Mouse (Mus musculus): ENCODE measurements around the gene Ndufs4. TPM values are rescaled to one million over a fixed set of nuclear protein-coding genes. Genes with fewer than 3 reads are reported as not detected.

Gene Ndufs4
- polyA plus RNA-seq, 1 experiment from 2014 or later: 413 TPM

DNA sequence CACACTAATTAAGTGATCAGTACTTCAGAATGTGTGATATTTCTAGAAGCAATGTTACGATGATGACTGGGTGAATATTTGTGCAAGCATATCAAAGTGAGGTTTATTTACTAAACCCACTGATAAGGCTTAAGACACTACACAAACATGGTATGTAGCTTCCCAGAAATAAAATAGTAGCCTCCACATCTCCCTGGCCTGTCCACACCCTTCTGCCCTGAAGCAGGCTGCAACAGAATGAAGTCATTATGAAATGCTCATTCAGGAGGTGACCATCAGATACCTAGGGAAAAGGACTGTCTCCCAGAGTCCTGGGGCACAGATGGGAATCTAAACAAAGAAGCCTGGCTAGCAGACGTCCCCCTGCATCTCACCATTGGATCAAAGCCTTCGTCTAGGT is 73.1 kb downstream of the Ndufs4 start:
- no peak overlapping the region for H3K27ac ChIP-seq (ENCODE audit: low read depth, low read length)
- no peaks in the 10 kb centered on the region for H3K4me1 ChIP-seq (replicated peaks; ENCODE audit: control insufficient read depth, insufficient read depth, low read length)
- H3K9ac ChIP-seq (ENCODE audit: low read depth, low read length): no peak overlapping the region
- 66% methylated on average over 3 of the region's 3 CpGs for WGBS
- H3K9me3 ChIP-seq (ENCODE audit: control insufficient read depth): no peaks in the 10 kb centered on the region
- H3K4me2 ChIP-seq (replicated peaks; ENCODE audit: low read depth): no peak overlapping the region
- no peak overlapping the region for H3K4me3 ChIP-seq (ENCODE audit: low read depth, low read length)
- ATAC-seq: no peak
- TF ChIP-seq CTCF (IDR thresholded peaks at IDR 0.05; ENCODE audit: low read depth): no peak
- no peaks in the 10 kb centered on the region for H3K27me3 ChIP-seq (replicated peaks; ENCODE audit: control insufficient read depth, insufficient read depth, low read length)
- no peaks in the 10 kb centered on the region for H3K36me3 ChIP-seq (ENCODE audit: control insufficient read depth, insufficient read depth)

DNA sequence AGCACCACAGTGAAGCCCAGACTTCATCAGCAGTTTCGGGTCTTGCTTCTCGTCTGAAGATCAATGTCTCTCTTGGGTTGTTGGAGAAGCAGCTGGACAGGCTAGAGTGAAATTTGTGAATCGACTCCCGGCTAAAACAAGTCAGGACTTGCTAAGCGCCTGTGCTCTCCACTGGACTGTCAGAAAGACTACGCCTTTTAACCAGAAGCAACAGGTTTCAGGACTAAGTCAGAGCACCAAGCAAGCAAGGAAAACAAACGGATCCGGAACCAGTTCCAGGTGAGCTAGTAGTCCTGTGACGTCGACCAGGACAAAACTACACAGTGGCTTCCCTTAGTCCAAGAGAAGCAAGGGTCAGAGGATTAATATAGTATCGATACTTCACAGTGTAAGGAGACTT is 77.5 kb downstream of the Ndufs4 start:
- Histone ChIP-seq H3K4me3 (ENCODE audit: low read depth, low read length) (no peak overlapping the region), H3K4me2 (replicated peaks; ENCODE audit: low read depth) (no peak overlapping the region), H3K36me3 (ENCODE audit: control insufficient read depth, insufficient read depth) (no peaks in the 10 kb centered on the region), H3K4me1 (replicated peaks; ENCODE audit: control insufficient read depth, insufficient read depth, low read length) (no peaks in the 10 kb centered on the region), H3K9me3 (ENCODE audit: control insufficient read depth) (no peaks in the 10 kb centered on the region), H3K9ac (ENCODE audit: low read depth, low read length) (no peak overlapping the region), H3K27me3 (replicated peaks; ENCODE audit: control insufficient read depth, insufficient read depth, low read length) (no peaks in the 10 kb centered on the region), H3K27ac (ENCODE audit: low read depth, low read length) (no peak overlapping the region)
- WGBS: 91% methylated on average over 11 of the region's 11 CpGs
- no peak for ATAC-seq
- TF ChIP-seq CTCF (IDR thresholded peaks at IDR 0.05; ENCODE audit: low read depth): no peak

- WGBS: 81% methylated on average over 7 of the region's 7 CpGs
- TF ChIP-seq CTCF (IDR thresholded peaks at IDR 0.05; ENCODE audit: low read depth): no peak
- H3K4me2 ChIP-seq (replicated peaks; ENCODE audit: low read depth): no peak overlapping the region
Measured at GRCm38 (mm10) chr13:114304684-114305083, 83.4 kb downstream of the Ndufs4 start.

GRCm38 (mm10) chr13:114303466-114304175 is 84.4 kb downstream of the Ndufs4 start:
- Histone ChIP-seq H3K27ac (ENCODE audit: low read depth, low read length) (no peak overlapping the region), H3K27me3 (replicated peaks; ENCODE audit: control insufficient read depth, insufficient read depth, low read length) (no peaks in the 10 kb centered on the region), H3K9ac (ENCODE audit: low read depth, low read length) (no peak overlapping the region), H3K36me3 (ENCODE audit: control insufficient read depth, insufficient read depth) (peaks cover 14% of the 10 kb centered on the region; the same call in 1 of the 2 replicates), H3K4me3 (ENCODE audit: low read depth, low read length) (no peak overlapping the region), H3K9me3 (ENCODE audit: control insufficient read depth) (no peaks in the 10 kb centered on the region), H3K4me1 (replicated peaks; ENCODE audit: control insufficient read depth, insufficient read depth, low read length) (no peaks in the 10 kb centered on the region), H3K4me2 (replicated peaks; ENCODE audit: low read depth) (no peak overlapping the region)
- TF ChIP-seq CTCF (IDR thresholded peaks at IDR 0.05; ENCODE audit: low read depth): no peak
- WGBS: 73% methylated on average over 4 of the region's 4 CpGs
- no peak for ATAC-seq

More at GRCm38 (mm10) chr13:114304684-114305083, 83.4 kb downstream of the Ndufs4 start:
- H3K4me3 ChIP-seq (ENCODE audit: low read depth, low read length): no peak overlapping the region
- peaks cover 6% of the 10 kb centered on the region; the same call in 1 of the 2 replicates for H3K36me3 ChIP-seq (ENCODE audit: control insufficient read depth, insufficient read depth)
- H3K9me3 ChIP-seq (ENCODE audit: control insufficient read depth): no peaks in the 10 kb centered on the region
- no peak overlapping the region for H3K9ac ChIP-seq (ENCODE audit: low read depth, low read length)
- no peak overlapping the region for H3K27ac ChIP-seq (ENCODE audit: low read depth, low read length)
- no peaks in the 10 kb centered on the region for H3K4me1 ChIP-seq (replicated peaks; ENCODE audit: control insufficient read depth, insufficient read depth, low read length)
- H3K27me3 ChIP-seq (replicated peaks; ENCODE audit: control insufficient read depth, insufficient read depth, low read length): no peaks in the 10 kb centered on the region
- no peak for ATAC-seq

- H3K36me3 ChIP-seq (ENCODE audit: control insufficient read depth, insufficient read depth): peaks cover 13% of the 10 kb centered on the region; the same call in 1 of the 2 replicates
- TF ChIP-seq CTCF (IDR thresholded peaks at IDR 0.05; ENCODE audit: low read depth): no peak
- H3K4me3 ChIP-seq (ENCODE audit: low read depth, low read length): no peak overlapping the region
- H3K9ac ChIP-seq (ENCODE audit: low read depth, low read length): no peak overlapping the region
- no peaks in the 10 kb centered on the region for H3K27me3 ChIP-seq (replicated peaks; ENCODE audit: control insufficient read depth, insufficient read depth, low read length)
- no peak for ATAC-seq
- no peaks in the 10 kb centered on the region for H3K4me1 ChIP-seq (replicated peaks; ENCODE audit: control insufficient read depth, insufficient read depth, low read length)
- H3K9me3 ChIP-seq (ENCODE audit: control insufficient read depth): no peaks in the 10 kb centered on the region
- no peak overlapping the region for H3K4me2 ChIP-seq (replicated peaks; ENCODE audit: low read depth)
- 64% methylated on average over 3 of the region's 3 CpGs for WGBS
- no peak overlapping the region for H3K27ac ChIP-seq (ENCODE audit: low read depth, low read length)
Measured at GRCm38 (mm10) chr13:114297761-114298160, 90.3 kb downstream of the Ndufs4 start.

GRCm38 (mm10) chr13:114296556-114296955 is 91.5 kb downstream of the Ndufs4 start:
- no peak overlapping the region for H3K4me2 ChIP-seq (replicated peaks; ENCODE audit: low read depth)
- WGBS: 93% methylated on average over 4 of the region's 4 CpGs

More at GRCm38 (mm10) chr13:114296556-114296955, 91.5 kb downstream of the Ndufs4 start:
- no peak overlapping the region for H3K27ac ChIP-seq (ENCODE audit: low read depth, low read length)
- no peaks in the 10 kb centered on the region for H3K4me1 ChIP-seq (replicated peaks; ENCODE audit: control insufficient read depth, insufficient read depth, low read length)
- H3K4me3 ChIP-seq (ENCODE audit: low read depth, low read length): no peak overlapping the region
- TF ChIP-seq CTCF (IDR thresholded peaks at IDR 0.05; ENCODE audit: low read depth): no peak
- peaks cover 13% of the 10 kb centered on the region; the same call in 1 of the 2 replicates for H3K36me3 ChIP-seq (ENCODE audit: control insufficient read depth, insufficient read depth)
- H3K9ac ChIP-seq (ENCODE audit: low read depth, low read length): no peak overlapping the region
- no peak for ATAC-seq
- no peaks in the 10 kb centered on the region for H3K9me3 ChIP-seq (ENCODE audit: control insufficient read depth)
- no peaks in the 10 kb centered on the region for H3K27me3 ChIP-seq (replicated peaks; ENCODE audit: control insufficient read depth, insufficient read depth, low read length)

All from intestine, postnatal 0 days (tissue).